Mouse (Mus musculus): ENCODE measurements at regions not wholly inside any gene's neighbourhood (a gene's known extent, or its start where the extent isn't known, plus 50 kb on each side); places are given as distances from the start of the nearest gene placed in this dataset.

DNA sequence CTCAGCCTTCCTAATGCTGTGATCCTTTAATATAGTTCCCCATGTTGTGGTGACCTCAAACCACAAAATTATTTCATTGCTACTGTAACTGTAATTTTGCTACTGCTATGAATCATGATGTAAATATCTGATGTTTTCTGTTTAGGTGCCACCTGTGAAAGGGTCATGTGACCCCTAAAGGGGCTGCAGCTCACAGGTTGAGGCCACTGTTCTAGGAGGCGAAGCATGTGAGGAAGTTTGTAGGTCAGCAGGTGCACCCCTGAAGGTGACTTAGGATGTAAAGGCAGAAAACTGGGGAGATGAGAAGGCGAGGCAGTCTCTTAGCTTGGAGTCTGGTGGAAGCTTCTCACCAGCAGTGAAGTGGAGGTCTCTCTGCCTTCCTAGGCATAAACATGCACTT is 105.8 kb upstream of the Adra1d start:
- TF ChIP-seq EP300 (IDR thresholded peaks at IDR 0.05; ENCODE audit: low read depth) (no peak), CTCF (IDR thresholded peaks at IDR 0.05; ENCODE audit: low read depth) (no peak)
